Mouse (Mus musculus) forelimb bud, embryonic 11.5 days (tissue): Measurements from ENCODE around the gene C77080.
"Not testable (repeated sequence)": the region's sequence is repeated elsewhere in the genome, so short reads cannot be mapped to it uniquely, and the experiment has no call there.

Source experiments
- DNase-seq: peaks from one replicate; pipeline ENCODE4 v3.0.0-alpha.2; 2012; ENCODE audit warnings: low read depth, low spot score

Gene C77080

DNA sequence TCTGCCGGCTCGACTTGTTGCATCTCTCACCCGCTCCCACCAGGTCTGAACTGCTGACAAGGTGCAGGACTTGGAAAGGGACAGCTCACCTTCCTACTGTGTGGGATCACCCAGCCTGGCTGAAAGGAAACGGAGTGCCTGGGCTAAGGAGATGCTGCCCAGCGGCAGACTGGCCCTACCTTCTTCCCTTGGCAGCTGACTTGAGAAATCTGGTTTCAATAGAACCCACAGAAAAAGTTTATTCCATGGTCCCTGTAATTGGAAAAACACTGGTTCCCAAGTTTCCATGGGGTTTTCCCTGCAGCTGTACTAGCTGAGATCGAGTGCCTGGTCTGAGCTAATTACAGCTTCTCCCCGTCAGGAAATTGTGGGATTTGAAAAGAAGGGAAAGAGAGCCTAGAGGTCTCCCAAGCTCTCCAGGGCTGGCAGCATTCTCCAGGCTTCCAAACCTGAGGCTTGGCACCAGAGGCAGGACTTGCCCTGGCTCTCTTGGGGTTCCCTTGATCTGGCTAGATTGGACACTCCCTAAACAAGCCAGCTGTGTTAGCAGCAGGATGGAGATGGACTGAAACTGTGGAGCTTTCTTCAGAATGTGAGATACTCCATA, 42.5 kb downstream of the C77080 start:
- no peak for DNase-seq

DNA sequence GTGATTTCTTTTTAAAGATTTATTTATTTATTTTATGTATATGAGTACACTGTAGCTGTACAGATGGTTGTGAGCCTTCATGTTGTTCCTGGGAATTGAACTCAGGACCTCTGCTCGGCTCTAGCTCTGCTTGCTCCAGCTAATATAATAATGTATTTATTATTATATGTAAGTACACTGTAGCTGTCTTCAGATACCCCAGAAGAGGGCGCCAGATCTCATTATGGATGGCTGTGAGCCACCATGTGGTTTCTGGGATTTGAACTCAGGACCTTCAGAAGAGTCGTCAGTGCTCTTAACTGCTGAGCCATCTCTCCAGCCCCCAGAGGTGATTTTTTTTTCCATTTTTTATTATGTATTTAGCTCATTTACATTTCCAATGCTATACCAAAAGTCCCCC, 48.7 kb downstream of the C77080 start:
- DNase-seq, result not testable (repeated sequence)

DNA sequence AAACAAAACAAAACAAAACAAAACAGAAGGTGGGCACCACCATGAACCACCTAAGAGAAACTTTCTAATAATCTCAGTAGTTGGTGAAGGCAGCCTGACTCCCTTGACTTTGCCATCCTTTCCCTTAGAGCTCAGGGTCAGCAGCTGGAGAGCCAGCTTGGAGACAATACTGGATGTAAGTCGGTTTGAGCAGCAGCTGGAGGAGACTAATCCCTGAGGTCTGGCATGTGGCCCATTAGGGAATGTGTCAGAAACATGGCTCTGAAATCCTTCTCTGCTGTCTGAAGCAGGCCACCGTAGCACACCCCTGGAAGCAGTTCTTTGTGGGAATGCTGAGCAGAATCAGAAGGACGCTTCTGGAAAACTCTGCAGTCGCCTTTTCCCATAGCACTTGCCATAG, 49.7 kb downstream of the C77080 start:
- no peak for DNase-seq

DNA sequence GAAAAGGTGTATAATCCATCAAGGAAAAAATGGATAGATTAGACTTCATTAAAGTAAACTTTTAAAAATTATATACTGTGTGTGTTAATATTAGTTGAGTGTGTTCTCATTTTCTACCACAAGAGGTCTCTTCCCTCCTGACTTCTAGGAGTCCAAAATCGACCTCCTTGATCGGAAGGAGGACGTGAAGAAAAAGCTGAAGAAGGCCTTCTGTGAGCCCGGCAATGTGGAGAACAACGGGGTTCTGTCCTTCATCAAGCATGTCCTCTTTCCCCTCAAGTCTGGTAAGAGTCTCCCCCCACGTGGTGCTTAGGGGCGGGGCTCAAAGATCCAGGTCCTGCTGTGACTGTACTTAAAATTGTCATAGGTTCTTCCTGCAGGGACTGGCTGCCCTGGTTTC, 51.7 kb downstream of the C77080 start:
- DNase-seq, result peak; percentile 29

DNA sequence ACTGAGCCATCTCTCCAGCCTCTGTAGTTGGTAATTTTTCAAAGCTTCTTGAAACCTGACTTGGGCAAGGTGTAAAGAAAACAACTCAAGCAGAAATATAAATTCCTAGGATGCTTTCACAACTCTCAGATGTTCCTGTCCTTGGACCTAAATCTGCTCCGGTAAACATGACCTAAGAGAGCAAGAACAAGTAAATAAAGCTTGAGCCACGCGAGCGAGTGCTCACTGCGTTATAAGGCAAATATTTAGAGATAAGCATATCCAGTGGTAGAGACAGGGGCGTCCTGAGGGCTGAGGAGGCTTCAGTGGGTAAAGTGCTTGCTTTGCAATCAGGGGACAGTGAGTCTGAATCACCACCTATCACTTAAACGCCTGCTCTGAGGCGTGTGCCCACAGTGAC, 54.4 kb downstream of the C77080 start:
- DNase-seq, result no peak

DNA sequence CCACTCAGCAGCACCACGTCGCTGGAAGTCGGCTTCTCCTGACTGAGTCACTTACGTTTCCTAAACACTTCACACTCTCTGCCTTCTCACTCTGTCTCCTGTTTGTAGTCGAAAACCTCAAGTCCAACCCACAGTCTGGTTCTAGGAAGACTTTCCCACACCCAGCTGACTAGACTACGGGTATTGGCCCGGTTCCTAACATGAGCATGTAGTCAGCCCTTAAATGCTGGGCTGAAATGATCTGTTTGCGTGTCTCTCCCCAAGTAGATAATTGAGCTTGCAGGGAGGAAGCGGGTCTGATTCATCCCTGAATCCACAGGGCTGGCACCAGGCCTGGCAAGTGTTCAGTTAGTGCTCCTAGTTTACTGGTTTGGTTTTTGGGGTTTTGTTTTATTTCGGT, 56.5 kb downstream of the C77080 start:
- no peak for DNase-seq

DNA sequence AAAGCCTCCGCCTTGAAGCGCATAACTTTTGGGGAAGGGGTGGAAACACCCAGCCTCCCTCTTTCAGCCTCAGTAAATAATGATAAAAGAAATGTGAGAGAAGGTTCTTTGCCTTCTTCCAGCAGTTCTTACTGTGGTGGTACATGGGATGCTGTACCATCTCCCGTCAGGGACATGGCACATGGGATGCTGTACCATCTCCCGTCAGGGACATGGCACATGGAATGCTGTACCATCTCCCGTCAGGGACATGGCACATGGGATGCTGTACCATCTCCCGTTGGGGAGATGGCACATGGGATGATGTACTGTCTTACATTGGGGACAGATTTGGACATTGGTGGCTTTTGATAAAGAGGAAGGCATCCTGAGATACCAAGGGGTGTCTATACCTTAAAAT, 63.7 kb downstream of the C77080 start:
- no peak for DNase-seq

DNA sequence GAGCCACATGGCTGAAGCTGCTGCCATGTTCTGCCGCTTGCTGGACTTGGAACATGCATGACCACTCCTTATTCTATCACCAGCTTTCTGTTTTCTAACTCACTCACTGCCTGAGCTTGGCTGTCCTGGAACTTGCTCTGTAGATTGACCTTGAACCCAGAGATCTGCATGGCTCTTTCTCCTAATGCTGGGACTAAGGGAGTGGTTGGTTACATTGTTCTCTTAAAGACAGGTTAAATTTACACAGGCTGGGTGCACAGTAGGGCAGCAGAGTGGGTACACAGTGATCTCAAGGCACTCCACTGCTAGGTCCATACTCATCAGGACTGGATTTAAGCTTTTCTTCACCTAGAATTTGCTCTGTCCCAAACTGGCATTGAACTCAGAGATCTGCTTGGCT, 66.9 kb downstream of the C77080 start:
- DNase-seq, result no peak

DNA sequence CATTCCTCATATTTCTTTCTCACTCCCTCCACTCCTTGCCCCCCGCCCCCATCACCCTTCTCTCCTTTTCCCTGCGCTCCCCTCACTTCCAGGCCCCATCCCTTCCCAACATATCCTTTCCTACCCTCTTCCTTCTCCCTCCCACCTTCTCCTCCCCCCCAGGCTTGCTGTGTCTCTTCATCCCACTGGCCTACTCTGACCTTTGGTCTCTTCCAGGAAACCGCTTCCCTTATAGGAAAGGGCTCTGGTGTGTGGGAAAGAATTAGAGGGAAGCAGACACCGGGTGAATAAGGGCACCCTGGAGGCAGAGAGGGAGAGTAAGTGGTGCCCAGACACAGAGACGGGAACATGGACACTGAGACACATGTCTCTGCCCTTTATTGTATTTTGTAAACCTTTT, 69.5 kb downstream of the C77080 start:
- DNase-seq, result no peak

DNA sequence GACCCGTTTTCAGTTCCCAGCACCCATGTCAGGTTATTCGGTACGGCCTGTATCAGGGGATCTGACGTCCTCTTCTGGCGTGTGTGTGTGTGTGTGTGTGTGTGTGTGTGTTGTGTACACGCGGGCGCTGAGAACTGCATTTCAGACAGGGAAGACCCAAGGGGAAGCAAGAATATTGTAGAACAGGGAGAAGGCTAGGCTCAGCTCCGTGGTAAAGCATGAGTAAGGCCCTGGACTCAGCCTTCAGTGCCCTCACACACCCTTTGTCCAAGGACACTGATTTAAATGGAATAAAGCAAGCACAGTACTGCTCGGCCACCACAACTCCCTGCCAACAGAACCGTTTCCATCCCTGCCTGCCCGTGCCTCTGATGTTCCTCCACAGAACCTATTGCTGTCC, 70.7 kb downstream of the C77080 start:
- no peak for DNase-seq

DNA sequence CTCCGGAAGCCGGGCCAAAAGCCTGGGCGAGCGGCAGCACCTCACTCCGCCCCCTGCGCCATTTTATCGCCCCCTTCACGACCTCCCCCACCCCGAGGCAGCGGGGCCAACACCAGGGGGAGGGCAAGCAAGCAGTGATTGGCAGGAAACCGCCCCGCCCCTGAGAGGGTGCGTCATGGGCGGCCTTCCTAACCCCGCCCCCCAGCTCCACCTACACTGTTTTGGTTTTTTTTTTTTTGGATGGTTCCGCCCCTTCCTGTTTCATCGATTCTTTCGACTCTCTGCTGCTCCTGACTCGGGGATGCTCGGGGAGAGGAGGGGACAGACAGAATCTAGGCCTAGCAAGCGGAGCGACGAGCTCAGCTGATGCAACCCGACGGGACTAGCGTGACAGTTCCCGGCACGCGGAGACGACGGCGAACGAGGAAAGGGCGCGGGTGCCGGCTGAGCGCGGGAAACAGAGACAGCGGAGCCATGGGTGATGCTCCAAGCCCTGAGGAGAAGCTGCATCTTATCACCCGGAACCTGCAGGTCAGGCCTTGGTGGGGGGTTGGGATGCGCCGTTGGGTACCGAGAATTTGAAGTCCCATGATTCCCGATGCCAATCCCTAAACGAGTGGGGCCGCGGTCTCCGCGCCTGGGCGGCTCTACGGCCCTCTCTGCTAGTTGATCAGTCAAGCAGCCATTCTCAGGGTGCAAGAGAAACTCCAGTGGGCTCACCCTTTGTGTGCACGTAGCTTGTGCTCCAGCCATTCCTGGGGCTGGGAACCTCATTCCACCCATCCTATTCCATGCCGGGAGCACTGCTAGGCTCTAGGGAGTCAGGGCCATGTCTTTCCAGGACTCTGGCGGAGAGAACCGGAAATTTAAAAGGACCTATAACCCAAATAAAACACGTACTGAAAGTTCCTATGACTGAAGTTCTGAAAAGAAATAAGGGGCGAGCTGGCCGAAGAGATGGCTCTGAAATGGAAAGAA, 71.4 kb downstream of the C77080 start, which contains the start of the genes S100pbp and Yars:
TSS of gene S100pbp (minus strand) at position 186 of the 978 bp plus-strand sequence.
TSS of gene Yars (plus strand) at position 219 of the 978 bp plus-strand sequence.
- peak; percentile 98 for DNase-seq

DNA sequence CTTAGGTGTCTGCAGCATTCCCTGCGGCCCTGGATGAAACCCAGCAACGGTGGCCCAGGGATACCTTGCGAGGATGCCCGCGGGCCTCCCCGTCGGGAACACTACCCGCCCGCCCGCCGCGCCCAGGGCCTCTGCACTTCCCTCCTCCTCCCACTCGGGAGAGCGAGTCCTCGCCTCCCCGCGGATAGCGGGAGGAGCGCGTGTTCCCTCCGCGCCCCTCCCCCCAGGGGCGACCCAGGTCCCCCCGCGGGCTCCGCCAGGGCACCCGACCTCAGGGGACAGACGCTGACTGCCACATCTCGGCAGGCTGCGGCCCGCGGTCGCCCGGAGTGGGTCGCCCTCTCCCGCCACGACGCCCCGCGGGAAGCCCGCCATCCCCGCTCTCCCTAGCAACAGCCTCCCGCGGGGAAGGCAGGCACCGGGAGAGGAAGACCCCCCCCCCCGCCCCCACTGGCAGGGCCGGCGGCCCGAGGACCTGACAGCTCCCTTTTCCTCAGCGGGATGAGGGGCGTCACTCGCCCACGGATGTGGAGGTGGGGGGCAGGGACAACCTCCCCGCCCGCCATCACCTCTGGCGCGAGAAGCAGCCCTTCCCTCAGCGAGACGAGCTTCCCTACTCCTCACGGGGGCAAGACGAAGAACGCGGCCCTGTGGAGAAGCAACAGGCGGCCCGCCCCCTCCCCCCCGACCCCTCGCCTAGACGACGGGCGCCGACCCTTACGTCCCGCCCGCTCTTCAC, 72.2 kb downstream of the C77080 start:
- DNase-seq, result peak; percentile 17

DNA sequence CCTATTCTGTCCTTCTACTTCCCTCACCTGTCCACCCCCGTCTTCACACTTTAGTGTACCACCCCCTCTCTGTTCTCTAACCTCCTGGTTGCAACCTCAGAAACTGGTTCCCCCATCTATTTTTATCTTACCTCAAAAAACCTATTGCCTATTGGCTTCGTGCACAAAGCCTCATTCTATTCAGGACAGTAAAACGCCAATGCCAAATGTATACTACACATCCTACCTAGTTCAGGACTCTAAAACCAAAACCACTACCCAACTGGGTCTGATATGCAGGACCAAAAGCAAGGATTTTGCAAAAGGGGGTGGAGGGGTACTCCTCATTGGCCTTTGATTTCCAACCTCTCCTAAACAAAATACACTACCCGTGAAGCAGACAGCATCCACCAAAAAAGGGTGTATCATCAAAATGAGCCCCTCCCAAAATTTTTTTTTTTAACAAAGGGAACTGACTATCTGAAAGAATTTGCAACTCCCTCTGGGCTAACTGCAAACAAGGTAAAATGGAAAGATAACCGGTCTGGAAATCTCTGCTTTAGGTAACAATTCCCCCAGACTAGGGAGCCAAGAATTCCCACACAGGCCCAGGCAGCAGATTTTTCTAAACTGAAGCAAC, 73.1 kb downstream of the C77080 start:
- no peak for DNase-seq

DNA sequence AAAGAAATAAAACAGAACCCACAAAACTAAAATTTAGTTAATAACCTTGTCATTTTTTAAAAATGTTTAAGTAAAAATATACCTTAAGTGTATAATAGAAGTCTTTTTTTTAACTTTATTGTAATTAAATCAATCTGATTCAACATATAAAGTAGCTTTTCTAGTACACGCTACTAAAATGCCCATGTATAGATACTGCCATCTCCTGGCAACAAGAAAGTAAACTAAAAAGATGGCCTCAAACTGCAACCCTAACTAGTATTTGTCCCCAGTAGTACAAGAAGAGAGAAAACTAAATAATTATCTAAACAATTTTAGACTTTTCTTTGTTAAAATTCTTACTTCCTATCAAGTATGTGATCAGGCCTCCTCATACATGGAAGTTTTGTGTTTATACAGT, 81.6 kb downstream of the C77080 start:
- DNase-seq, result no peak

DNA sequence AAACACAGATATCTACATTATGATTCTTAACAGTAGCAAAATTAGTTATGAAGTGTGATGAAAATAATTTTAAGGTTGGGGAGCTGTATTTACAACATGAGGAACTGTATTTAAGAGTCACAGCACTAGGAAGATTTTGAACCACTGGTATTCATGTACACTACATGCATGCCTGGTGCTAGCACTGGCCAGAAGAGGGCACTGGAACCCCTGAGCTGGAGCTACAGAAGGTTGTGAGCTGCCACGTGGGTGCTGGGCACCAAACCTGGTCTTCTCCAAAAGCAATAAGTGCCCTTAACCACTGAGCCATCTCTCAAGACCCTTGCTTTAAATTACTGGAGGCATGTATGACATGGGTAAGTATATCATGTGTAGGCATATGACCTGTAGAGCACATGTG, 88.7 kb downstream of the C77080 start:
- DNase-seq, result no peak
